Mouse (Mus musculus): ENCODE data around the gene Pex10. TPM values are rescaled to one million over a fixed set of nuclear protein-coding genes. Genes with fewer than 3 reads are reported as not detected.
A peak's percentile ranks its signal among the peaks of the same experiment; 100 is the strongest.
"Not testable (repeated sequence)": the region's sequence is repeated elsewhere in the genome, so short reads cannot be mapped to it uniquely, and the experiment has no call there.

Gene Pex10
- total RNA-seq, 2 experiments from 2014 or later, result 18.4 to 23.7 TPM

DNA sequence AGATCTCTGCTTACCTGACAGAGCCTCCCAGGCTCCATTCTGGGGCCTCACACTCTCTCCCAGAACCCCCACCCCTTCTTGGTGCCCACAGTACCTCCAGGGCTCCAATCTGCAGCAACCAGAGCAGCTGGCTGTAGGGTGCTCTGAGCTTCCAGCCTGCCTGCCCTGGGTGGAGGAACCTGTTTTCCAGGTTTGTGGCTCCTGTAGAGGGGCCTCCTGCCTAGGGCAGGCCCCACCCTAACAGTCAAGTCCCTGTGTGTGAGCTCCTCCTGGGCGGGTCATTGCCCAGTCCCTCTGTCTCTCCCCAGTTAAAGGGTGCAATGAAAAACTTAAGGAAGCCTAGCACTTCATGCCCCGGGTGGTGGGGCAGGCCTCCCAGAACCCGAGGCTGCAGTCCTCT, 2.9 kb upstream of the Pex10 start:
- no peak for DNase-seq
- intact Hi-C loops (cut with DNase I), result loop anchor here (1.0 kb wide), 1 partner anchor 120 kb away; no protein-coding TSS in a partner anchor

DNA sequence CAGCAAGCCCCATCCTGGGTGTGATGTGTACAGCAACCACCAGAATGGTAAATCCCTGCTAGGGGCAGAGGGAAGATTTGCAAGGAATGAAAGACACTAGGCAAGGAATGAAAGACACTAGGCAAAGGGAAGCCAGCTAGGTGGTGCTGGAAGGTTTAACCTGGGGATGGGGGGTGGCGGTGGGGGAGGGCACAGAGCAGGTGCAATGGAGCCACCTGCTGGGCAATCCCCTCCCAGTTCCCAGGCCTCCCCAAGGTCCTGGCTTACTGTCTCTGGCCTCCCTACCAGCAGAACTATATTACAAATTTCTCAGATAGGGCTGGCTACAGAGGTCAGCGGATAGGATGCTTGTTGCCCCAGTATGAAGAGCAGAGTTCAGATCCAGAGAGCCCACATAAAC, 2.3 kb upstream of the Pex10 start:
- no peak for DNase-seq
- intact Hi-C loops (cut with DNase I), result loop anchor here (1.0 kb wide), 1 partner anchor 120 kb away; no protein-coding TSS in a partner anchor

DNA sequence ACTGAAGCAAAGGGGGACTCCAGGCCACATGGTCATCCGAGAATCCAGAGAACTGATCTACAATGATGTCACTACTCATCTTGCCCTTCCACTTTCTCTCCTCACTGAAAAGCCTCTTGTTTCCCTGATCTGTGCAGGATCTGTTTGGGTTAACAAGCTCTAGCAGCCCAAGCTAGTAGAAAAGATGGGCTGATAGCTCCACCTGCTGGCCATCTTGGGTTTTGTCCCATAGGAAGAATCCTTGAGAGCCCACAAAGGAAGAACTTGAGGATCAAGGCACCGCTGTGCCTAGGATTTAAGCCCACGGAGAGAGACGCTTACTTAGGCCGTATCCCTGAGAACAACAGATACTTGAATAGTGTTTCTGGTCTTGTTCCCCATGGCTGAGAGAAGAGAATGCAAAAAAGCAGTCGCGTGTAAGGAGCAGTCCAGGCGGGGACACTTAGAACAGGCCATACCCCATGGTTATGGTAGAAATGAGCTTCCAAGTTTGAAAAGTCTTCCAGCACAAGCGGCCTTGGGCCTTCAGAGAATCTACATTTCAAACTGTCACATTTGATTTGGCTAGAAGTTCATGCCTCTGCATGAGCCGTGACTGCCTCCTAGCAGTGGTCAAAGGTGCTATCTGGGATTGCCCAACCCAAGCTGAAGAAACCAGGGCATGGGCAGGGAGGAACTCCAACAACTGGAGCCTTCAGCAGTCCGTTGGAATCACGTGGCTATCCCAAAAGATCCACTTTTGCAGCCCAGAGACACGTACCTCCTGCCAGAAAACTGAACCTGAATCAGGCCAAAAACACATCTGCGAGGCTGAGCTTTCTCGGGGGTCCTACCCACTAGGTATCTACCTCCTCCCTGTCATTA, 614 bp upstream of the Pex10 start:
- DNase-seq, result peak; percentile 92 to 93
- intact Hi-C loops (cut with DNase I), result loop anchor here (1.0 to 5.0 kb wide), 3 partner anchors 85 to 188 kb away; no protein-coding TSS in a partner anchor

GRCm38 (mm10) chr4:155068357-155068972, 1.6 kb downstream of the Pex10 start:
- intact Hi-C loops (cut with DNase I), result loop anchor here (5.0 kb wide), 1 partner anchor 101 kb away; no protein-coding TSS in a partner anchor
- DNase-seq, result no peak

DNA sequence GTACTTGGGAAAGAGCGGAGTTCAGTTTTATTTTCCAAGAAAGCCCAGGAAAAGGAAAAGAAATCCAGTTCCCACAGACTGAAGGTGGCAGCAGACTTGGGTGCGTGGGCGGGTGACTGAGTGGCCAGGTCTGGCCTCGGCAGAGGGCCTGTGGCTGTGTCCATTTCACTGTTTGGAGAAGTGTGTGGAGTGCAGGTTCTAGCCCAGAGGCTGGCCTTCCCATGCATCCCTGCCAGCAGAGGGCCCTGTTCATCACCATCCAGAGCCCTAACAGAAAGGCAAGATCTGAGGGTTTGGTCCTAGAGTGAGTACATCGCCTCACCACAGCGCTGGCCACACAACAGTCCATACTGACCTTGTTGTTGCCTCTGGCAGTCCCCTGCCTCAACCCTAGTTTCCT, 2.4 kb downstream of the Pex10 start:
- DNase-seq, result peak in 1 of 2 experiments; percentile 30
- intact Hi-C loops (cut with DNase I), result loop anchor here (5.0 kb wide), 1 partner anchor 102 kb away; no protein-coding TSS in a partner anchor

GRCm38 (mm10) chr4:155070199-155070598, 3.4 kb downstream of the Pex10 start:
- intact Hi-C loops (cut with DNase I), result no loop called here
- no peak for DNase-seq

DNA sequence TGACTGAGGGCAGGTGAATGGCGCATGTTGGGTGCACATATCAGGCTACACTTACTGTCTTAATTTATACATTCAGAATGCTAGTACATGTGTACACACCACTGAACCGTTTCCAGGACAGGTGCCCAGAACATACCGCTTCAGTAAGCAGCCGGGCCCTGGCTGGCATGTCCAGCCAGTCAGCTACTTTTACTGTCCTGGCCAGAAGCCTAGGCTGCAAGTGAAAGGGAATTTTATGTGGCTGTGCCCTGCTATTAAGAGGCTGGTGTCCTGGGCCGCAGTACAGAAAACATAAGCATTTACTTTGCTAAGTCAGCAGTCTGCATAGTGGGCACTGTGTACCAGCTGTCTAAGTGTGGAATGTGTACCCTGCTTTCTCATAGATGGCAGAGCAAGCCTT, 4.1 kb downstream of the Pex10 start:
- intact Hi-C loops (cut with DNase I), result no loop called here
- peak; percentile 28 to 48 for DNase-seq

- intact Hi-C loops (cut with DNase I), result no loop called here
- no peak for DNase-seq
These were observed 7.6 kb downstream of the Pex10 start for GRCm38 (mm10) chr4:155074418-155074817.

- no peak for DNase-seq
- intact Hi-C loops (cut with DNase I), result no loop called here
These were observed 8.3 kb downstream of the Pex10 start for GRCm38 (mm10) chr4:155075137-155075536.

- intact Hi-C loops (cut with DNase I), result no loop called here
These were observed 9.0 kb downstream of the Pex10 start for GRCm38 (mm10) chr4:155075813-155076212.

DNA sequence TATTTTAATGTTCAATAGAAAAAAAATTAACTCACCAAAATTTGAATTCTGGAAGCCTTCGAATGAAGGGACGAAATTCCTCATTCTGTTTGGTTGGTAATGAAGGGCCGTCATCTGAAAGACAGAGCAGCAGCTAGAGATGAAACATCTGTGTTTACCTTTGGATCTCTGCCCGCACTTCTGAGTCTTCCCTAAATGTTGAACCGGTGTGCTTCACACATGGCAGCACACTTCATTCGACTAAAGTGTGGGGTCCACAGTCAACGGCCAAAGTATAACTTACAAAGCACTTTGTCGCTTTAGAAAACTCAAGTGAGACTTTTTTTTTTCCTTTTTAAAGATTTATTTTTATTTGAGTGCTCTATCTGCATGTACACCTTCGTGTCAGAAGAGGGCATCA, 9.9 kb downstream of the Pex10 start:
- intact Hi-C loops (cut with DNase I), result no loop called here
- DNase-seq, result no peak

More at GRCm38 (mm10) chr4:155075813-155076212, 9.0 kb downstream of the Pex10 start:
- no peak for DNase-seq

- intact Hi-C loops (cut with DNase I), result not testable (repeated sequence)
These were observed 12.0 kb downstream of the Pex10 start for GRCm38 (mm10) chr4:155078808-155079207.

GRCm38 (mm10) chr4:155079666-155080065, 12.8 kb downstream of the Pex10 start:
- intact Hi-C loops (cut with DNase I), result no loop called here
- no peak for DNase-seq

More at GRCm38 (mm10) chr4:155078808-155079207, 12.0 kb downstream of the Pex10 start:
- DNase-seq, result not testable (repeated sequence)

- intact Hi-C loops (cut with DNase I), result no loop called here
- DNase-seq, result no peak
These were observed 16.7 kb downstream of the Pex10 start for GRCm38 (mm10) chr4:155083553-155083952.

DNA sequence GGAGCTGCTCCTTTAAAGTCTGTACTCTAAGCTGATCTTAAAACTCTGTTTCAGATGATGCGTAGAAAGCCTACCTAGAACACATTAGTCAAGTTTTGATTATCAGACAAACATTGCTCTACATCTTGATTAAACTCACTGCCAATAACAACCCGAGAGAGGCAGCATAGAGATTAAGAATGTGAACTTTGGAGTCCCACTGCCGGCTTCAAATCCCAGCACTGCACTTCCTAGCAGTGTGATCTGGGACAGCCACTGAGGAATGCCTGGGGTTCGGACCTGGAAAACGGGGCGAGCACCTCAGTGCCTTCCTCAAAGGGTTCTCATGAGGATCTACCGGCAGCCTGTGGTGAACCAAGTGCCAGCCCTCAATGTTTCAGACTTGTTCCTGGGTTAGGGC, 17.5 kb downstream of the Pex10 start:
- intact Hi-C loops (cut with DNase I), result no loop called here
- no peak for DNase-seq

DNA sequence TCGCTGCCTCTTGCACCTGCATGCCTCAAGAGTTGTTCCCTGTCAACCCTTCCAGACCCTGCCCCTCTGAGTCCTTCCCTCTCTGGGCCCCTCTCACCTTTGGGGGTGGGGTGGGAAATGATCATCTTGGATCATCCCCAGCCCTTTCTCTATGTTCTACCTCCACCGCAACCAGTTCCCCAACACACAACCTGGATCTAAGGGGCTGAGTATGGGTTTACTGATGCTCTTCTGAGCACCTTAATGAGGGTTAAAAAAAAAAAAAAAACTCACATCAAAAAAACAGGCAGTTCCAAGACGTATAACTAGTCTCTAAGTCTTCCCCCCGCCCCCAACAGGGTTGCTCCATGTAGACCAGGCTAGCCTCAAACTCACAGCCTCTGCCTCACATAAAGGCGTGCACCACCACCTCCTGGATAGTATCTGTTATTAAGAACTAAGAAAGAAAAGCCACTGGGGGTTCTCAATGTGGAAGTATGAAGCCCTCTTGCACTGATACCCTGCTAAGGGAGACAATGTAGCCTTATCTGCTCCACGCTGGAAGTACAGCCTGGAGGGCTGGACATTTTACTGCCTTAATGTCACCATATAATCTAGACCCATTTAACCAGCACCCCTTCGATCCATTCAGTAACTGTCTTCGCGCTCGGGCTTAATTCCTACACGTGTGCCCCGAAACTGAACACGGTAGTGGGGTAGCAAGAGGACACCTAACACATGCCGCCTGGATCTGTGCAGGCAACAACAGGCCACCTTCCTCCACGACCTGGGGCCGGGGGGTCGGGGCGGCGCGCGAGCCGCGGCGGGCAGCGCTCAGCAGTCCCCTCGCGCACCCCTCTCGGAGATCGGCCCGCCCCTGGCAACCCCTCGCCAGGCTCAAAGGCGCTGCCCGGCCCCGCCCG, 18.6 kb downstream of the Pex10 start:
- intact Hi-C loops (cut with DNase I), result no loop called here
- DNase-seq, result no peak

- intact Hi-C loops (cut with DNase I), result no loop called here
- DNase-seq, result peak; percentile 100
These were observed 19.6 kb downstream of the Pex10 start, which contains the start of the genes Rer1 and Morn1 for GRCm38 (mm10) chr4:155086108-155087024. Rer1 (minus strand) TSS chr4:155086382. Morn1 (plus strand) TSS chr4:155086577.

DNA sequence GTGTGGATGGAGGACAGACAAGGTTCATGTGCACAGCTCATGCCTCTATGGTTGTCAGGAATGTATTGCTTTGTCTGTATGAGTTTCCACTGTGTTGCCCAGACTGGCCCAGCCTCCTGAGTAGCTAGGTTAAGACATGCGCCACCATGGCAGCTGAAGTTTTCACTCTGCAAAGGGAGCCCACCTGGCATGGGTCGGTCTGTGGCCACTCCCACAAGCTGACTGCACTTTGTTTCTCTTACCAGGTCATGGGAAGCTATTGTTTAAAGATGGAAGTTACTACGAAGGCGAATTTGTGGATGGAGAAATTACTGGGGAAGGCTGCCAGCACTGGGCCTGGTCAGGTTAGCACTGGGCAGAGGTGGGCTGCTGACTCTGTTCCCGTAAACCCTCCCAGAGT, 22.4 kb downstream of the Pex10 start:
- intact Hi-C loops (cut with DNase I), result no loop called here
- DNase-seq, result no peak

GRCm38 (mm10) chr4:155090147-155090546, 23.3 kb downstream of the Pex10 start:
- intact Hi-C loops (cut with DNase I), result no loop called here
- no peak for DNase-seq

All from heart, postnatal 10 days (tissue).